Mouse (Mus musculus) NIH3T3 (cell line): ENCODE data around the gene Cyth2.
A peak's percentile ranks its signal among the peaks of the same experiment; 100 is the strongest.

ENCODE experiments used
- DNase-seq: peaks from one replicate; pipeline ENCODE4 v3.0.0-alpha.2; 2012; ENCODE audit warnings: low read depth

The Cyth2 gene

GRCm38 (mm10) chr7:45785388-45786135, 28.8 kb downstream of the Cyth2 start:
- DNase-seq = no peak

- DNase-seq = no peak
Measured at GRCm38 (mm10) chr7:45784524-45785372, 29.6 kb downstream of the Cyth2 start, which contains the start of gene Sult2b1. Sult2b1 (minus strand) TSS chr7:45784669.

- peak; percentile 29 for DNase-seq
Measured at GRCm38 (mm10) chr7:45783511-45784091, 30.8 kb downstream of the Cyth2 start, which contains the start of gene Lmtk3. Lmtk3 (plus strand) TSS chr7:45783738.

GRCm38 (mm10) chr7:45782271-45782670, 32.1 kb downstream of the Cyth2 start:
- DNase-seq = peak; percentile 54

GRCm38 (mm10) chr7:45779081-45779641, 35.2 kb downstream of the Cyth2 start:
- peak; percentile 17 for DNase-seq

- no peak for DNase-seq
Measured at GRCm38 (mm10) chr7:45775237-45775636, 39.1 kb downstream of the Cyth2 start.

- DNase-seq = peak; percentile 20
Measured at GRCm38 (mm10) chr7:45771101-45771500, 43.3 kb downstream of the Cyth2 start.

- no peak for DNase-seq
Measured at GRCm38 (mm10) chr7:45770427-45771082, 43.8 kb downstream of the Cyth2 start.

- no peak for DNase-seq
Measured at GRCm38 (mm10) chr7:45767500-45767899, 46.9 kb downstream of the Cyth2 start.

GRCm38 (mm10) chr7:45766764-45767163, 47.6 kb downstream of the Cyth2 start:
- no peak for DNase-seq

GRCm38 (mm10) chr7:45765995-45766394, 48.4 kb downstream of the Cyth2 start:
- no peak for DNase-seq

- DNase-seq = no peak
Measured at GRCm38 (mm10) chr7:45760151-45760550, 54.2 kb downstream of the Cyth2 start.

- no peak for DNase-seq
Measured at GRCm38 (mm10) chr7:45759400-45759799, 55.0 kb downstream of the Cyth2 start.
